Mouse (Mus musculus) embryonic facial prominence, embryonic 14.5 days (tissue): Measurements from ENCODE around the gene Telo2. TPM values are rescaled to one million over a fixed set of nuclear protein-coding genes. Genes with fewer than 3 reads are reported as not detected.

ENCODE experiments used
- ATAC-seq: fragments of 200-750 bp; cut with Nextera tagmentation; 2 replicates; pipeline ENCODE4 v1.8.0; 2017; ENCODE audit warnings: low read depth, moderate number of reproducible peaks, moderate TSS enrichment
- DNase-seq: peaks from one replicate; pipeline ENCODE4 v3.0.0-alpha.2; 2015; ENCODE audit warnings: low spot score
- H3K27ac ChIP-seq: fragments of 300-500 bp; sonication (generic); replicated peaks from 2 replicates; pipeline ENCODE4 v1.5.1; 2014; ENCODE audit warnings: low read depth, mild to moderate bottlenecking, low read length, moderate library complexity
- H3K27me3 ChIP-seq: fragments of 300-500 bp; sonication (generic); replicated peaks from 2 replicates; pipeline ENCODE4 v1.6.1; 2014; ENCODE audit warnings: low read length; ENCODE audit not compliant: control insufficient read depth, insufficient read depth
- H3K36me3 ChIP-seq: fragments of 300-500 bp; sonication (generic); 2 replicates; pipeline ENCODE4 v1.6.1; 2014; ENCODE audit warnings: low read length, mixed read lengths; ENCODE audit not compliant: control insufficient read depth, insufficient read depth
- H3K4me1 ChIP-seq: fragments of 300-500 bp; sonication (generic); 2 replicates; pipeline ENCODE4 v1.6.1; 2014; ENCODE audit warnings: antibody characterized with exemption, low read length; ENCODE audit not compliant: control insufficient read depth, insufficient read depth
- H3K4me2 ChIP-seq: fragments of 300-500 bp; sonication (generic); 2 replicates; pipeline ENCODE4 v1.6.1; 2014; ENCODE audit warnings: low read depth, mild to moderate bottlenecking, low read length, moderate library complexity, mixed read lengths
- H3K4me3 ChIP-seq: fragments of 300-500 bp; sonication (generic); 2 replicates; pipeline ENCODE4 v1.5.1; 2014; ENCODE audit warnings: low read depth, mild to moderate bottlenecking, low read length
- H3K9ac ChIP-seq: fragments of 300-500 bp; sonication (generic); 2 replicates; pipeline ENCODE4 v1.6.1; 2014; ENCODE audit warnings: low read depth, mild to moderate bottlenecking, low read length, moderate library complexity, mixed read lengths
- H3K9me3 ChIP-seq: fragments of 300-500 bp; sonication (generic); 2 replicates; pipeline ENCODE4 v1.6.1; 2016; ENCODE audit warnings: low read length; ENCODE audit not compliant: control insufficient read depth
- WGBS: fragments of 180-500 bp; shearing (Covaris S2); extraction: QIAGEN DNeasy Blood & Tissue Kit; methylation state at CpG from one replicate; pipeline ENCODE4 v1.1.7; 2014; 5-methylcytosine and 5-hydroxymethylcytosine counted together
- polyA plus RNA-seq: library from polyadenylated mRNA; unstranded; fragments of >200 nt; fragmentation: Nextera tagmentation; extraction: Ambion mirVana; gene quantifications from 2 replicates; pipeline ENCODE4 v1.2.1, GENCODE M21; 2014

The Telo2 gene
- polyA plus RNA-seq, 1 experiment from 2014 or later = 24.8 TPM

DNA sequence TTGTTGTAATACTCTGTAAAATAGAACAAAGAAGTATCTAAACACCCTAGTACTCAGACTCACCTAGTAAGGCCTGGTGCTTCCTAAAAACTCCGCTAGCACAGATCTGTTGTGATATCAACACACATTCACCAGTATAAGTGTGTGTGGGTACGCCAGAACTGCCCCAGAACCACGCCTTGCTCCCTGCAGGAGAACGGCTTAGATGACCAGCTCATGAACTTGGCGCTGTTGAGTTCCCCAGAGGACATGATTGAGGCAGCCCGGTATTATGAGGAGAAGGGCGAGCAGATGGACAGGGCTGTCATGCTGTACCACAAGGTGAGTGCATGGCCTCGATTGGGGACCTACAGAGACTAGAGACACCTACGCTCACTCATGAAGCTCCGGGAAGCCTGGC lies 25.3 kb downstream of the Telo2 start:
- Histone ChIP-seq H3K27me3 (no peaks in the 10 kb centered on the region), H3K9ac (no peak overlapping the region), H3K27ac (no peak overlapping the region), H3K4me2 (no peak overlapping the region), H3K4me1 (no peaks in the 10 kb centered on the region; the same call in 1 of the 2 replicates), H3K4me3 (no peak overlapping the region), H3K36me3 (peaks cover 62% of the 10 kb centered on the region), H3K9me3 (no peaks in the 10 kb centered on the region)
- WGBS = 87% methylated on average over 10 of the region's 10 CpGs
- DNase-seq (no peak), ATAC-seq (no peak)

DNA sequence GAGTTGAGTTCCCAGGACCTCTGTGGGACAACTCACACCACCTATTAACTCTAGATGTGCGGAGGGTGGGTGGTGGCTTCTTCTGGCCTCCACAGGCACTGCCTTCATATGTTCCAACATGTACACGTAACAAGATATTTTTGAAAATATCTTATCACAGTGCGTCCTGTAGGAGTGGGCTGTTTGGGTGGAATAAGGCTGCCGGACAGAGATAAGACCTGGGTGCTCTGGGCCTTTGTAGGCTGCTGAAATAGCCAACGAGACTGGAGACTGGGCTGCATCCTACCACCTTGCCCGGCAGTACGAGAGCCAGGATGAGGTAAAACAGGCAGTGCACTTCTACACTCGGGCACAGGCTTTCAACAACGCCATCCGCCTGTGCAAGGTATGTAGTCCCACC lies 26.6 kb downstream of the Telo2 start:
- Histone ChIP-seq H3K4me2 (no peak overlapping the region), H3K9me3 (no peaks in the 10 kb centered on the region), H3K4me1 (peaks cover 9% of the 10 kb centered on the region), H3K9ac (no peak overlapping the region), H3K27me3 (no peaks in the 10 kb centered on the region), H3K4me3 (no peak overlapping the region), H3K36me3 (peaks cover 49% of the 10 kb centered on the region), H3K27ac (no peak overlapping the region)
- no peak for ATAC-seq
- WGBS = 90% methylated on average over 10 of the region's 10 CpGs
- DNase-seq = no peak

DNA sequence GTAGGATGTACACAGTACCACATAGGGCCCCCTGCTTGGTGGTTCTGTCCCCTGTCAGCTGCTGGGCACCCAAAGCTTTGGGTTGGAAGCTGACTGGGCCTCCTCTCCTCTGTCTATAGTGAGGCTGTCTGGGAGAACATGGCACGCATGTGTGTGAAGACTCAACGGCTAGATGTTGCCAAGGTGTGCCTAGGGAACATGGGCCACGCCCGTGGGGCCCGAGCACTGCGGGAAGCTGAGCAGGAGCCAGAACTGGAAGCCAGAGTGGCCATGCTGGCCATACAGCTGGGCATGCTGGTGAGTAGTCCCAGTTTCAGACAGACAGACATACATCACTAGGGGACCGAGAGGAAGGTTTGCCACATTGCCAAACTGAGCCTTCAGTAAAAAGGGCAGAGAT lies 29.0 kb downstream of the Telo2 start:
- ATAC-seq = no peak
- H3K9ac ChIP-seq = no peak overlapping the region; the same call in 1 of the 2 replicates
- H3K4me1 ChIP-seq = peaks cover 27% of the 10 kb centered on the region
- H3K27ac ChIP-seq = no peak overlapping the region
- peaks cover 28% of the 10 kb centered on the region; the same call in 1 of the 2 replicates for H3K36me3 ChIP-seq
- 91% methylated on average over 7 of the region's 7 CpGs for WGBS
- no peak overlapping the region for H3K4me3 ChIP-seq
- H3K4me2 ChIP-seq = no peak overlapping the region
- no peak for DNase-seq
- H3K27me3 ChIP-seq = no peaks in the 10 kb centered on the region
- H3K9me3 ChIP-seq = no peaks in the 10 kb centered on the region

DNA sequence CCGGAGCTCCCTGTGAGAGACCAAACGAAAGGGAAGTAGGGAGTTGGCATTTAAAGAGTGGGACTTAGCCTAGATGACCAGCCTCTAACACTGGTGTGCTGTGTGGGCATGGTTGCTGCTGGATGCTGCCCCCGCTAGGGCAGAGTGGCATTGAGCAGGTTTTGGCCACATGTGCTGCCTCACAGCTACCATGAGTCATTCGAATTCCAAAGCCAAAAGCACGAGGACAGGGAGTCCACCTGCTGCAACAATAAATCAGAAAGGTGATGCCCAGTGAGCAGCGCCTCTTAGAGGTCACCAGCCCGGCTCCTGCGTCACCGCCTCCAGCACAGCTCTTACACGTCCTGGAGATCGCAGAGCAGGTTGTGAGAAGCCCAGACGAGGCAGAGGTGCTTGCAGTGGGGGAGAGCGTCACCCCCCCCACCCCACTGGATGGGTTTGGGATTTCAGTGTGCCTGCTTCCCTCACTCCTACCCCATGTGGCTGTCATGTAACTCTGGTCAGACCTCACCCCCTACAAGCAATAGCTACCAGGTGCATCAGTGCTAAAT lies 30.9 kb downstream of the Telo2 start:
- no peak for ATAC-seq
- no peaks in the 10 kb centered on the region for H3K9me3 ChIP-seq
- H3K27ac ChIP-seq = peak overlapping the region; percentile 98
- DNase-seq = no peak
- no peaks in the 10 kb centered on the region for H3K27me3 ChIP-seq
- H3K4me3 ChIP-seq = no peak overlapping the region
- H3K9ac ChIP-seq = no peak overlapping the region
- H3K36me3 ChIP-seq = peaks cover 19% of the 10 kb centered on the region; the same call in 1 of the 2 replicates
- H3K4me1 ChIP-seq = peaks cover 41% of the 10 kb centered on the region
- WGBS = 65% methylated on average over 13 of the region's 13 CpGs
- no peak overlapping the region for H3K4me2 ChIP-seq

DNA sequence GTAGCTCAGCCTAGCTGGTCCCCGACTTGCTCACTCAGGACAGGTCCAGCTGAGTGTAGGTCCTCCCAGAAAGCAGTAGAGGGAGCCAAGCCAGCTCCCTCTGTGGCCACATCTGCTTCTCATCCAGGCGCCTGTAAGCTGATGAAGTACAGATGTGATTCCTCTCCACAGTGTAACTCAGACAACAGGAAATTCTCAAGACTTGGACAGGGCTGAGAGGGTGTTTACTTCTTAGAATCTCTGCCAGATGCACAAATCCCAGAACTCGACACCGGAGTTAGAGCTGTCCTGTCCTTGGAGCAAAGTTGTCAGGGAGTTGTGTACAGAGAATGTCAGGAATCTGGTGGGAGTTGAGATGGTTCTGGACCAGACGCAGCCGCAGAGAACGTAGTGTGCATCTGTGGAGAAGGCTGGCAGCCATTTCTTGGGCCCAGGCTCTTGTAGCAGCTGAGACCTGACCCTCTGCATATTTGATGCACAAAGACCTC lies 32.3 kb downstream of the Telo2 start, which contains the start of gene Tmem204:
Gene Tmem204, minus strand, starts transcription at position 148 of the 488 bp plus-strand sequence.
- Histone ChIP-seq H3K4me2 (no peak within 1 kb of the TSS), H3K27me3 (no peaks in the 10 kb centered on the region), H3K27ac (peak within 1 kb of the TSS; percentile 98), H3K36me3 (0 out of 2 replicates have a peak, but pooled peaks cover 9% of the 10 kb centered on the region), H3K9me3 (no peaks in the 10 kb centered on the region), H3K4me3 (no peak within 1 kb of the TSS), H3K9ac (peak within 1 kb of the TSS; percentile 20), H3K4me1 (peaks cover 46% of the 10 kb centered on the region)
- peak; percentile 96 for DNase-seq
- WGBS = 12% methylated on average over 7 of the region's 7 CpGs
- peak; percentile 93 for ATAC-seq

DNA sequence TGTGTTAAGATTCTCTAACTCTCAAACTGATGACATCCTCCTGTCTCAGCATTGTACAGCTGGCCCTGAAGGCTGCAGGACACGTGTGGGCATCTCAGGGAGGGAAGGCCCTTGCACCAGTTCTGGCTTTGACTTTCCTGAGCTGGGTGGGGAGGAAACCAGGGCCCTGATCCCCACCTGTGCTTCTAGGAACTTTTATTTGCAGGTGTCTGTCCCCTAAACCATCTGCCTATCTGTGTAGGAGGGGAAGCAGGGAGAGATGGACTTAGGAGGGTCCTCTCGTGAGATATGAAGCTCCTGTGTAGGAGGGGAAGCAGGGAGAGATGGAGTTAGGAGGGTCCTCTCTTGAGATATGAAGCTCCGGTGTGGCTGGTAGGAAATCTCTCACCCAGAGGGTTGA lies 32.9 kb downstream of the Telo2 start:
- H3K4me3 ChIP-seq = no peak overlapping the region
- H3K27ac ChIP-seq = peak overlapping the region; percentile 98
- H3K9me3 ChIP-seq = no peaks in the 10 kb centered on the region
- DNase-seq (no peak), ATAC-seq (no peak)
- H3K4me1 ChIP-seq = peaks cover 52% of the 10 kb centered on the region
- H3K27me3 ChIP-seq = no peaks in the 10 kb centered on the region
- 0 out of 2 replicates have a peak, but pooled peaks cover 3% of the 10 kb centered on the region for H3K36me3 ChIP-seq
- H3K4me2 ChIP-seq = no peak overlapping the region
- H3K9ac ChIP-seq = 0 out of 2 replicates have a peak overlapping the region, but pooled peaks have one; percentile 20
- WGBS = 36% methylated on average over 3 of the region's 3 CpGs

DNA sequence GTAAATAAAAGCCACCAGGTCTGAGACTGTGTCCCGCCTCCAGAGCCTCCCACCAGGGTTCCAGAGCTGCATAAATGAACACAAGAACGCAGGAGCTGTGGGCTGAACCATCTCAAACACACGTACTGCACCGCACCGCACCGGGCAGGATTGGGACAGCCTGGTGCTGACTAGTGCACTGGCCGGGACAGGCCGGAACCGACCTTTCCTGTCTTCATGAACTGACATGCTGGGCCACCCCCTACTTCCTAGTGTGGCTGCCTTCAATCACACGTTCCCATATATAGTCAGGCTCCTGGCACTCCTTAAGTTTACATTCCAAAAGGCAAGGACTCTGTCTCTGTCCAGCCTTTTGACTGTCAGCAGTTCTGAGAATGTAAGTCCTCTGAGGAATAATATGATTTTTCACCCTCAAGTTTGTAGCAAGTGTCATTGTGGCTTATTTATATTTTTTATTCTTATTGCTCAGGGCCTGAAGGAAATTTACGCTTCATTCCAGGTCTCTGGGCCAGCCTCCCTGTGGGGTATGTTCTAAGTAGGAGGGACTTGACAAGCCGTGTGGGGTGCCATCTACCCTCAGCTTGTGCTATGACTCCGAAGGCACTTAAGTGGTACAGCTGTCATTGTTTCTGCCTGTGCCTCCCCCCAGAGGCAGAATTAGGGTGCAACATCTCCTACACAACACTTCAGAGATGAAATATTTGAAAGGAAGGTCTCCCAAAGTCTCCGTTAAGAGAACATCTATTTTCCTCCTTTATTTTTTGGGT lies 33.5 kb downstream of the Telo2 start:
- DNase-seq (peak; percentile 74), ATAC-seq (no peak)
- 48% methylated on average over 14 of the region's 14 CpGs for WGBS
- Histone ChIP-seq H3K9ac (no peak overlapping the region), H3K4me1 (peaks cover 55% of the 10 kb centered on the region), H3K4me3 (no peak overlapping the region), H3K9me3 (no peaks in the 10 kb centered on the region), H3K27ac (peak overlapping the region; percentile 98), H3K36me3 (no peaks in the 10 kb centered on the region), H3K4me2 (peak overlapping the region; percentile 11; the same call in 1 of the 2 replicates), H3K27me3 (no peaks in the 10 kb centered on the region)

DNA sequence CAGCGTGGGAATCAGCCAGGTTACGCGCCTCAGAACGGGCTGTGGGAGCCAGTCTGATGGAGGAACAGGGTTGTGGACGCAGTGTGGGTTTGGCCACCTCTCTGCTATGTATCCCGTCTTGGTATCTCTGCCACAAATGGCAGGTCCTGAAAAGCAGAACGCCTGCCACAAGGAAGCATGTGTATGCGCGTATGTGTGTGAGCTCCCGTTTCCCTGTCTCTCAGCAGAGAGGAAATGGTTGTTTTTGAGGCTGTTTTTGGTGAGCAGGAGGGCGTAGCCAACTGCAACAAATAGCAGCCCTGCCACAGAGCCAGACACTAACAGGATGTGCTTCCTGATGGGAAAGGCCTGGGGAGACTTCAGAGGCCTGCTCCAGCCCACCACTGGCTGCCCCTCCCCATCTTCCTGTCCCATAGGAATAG lies 34.8 kb downstream of the Telo2 start:
- no peaks in the 10 kb centered on the region for H3K27me3 ChIP-seq
- peak overlapping the region; percentile 55; the same call in 1 of the 2 replicates for H3K9ac ChIP-seq
- H3K4me3 ChIP-seq = peak overlapping the region; percentile 27
- H3K4me2 ChIP-seq = peak overlapping the region; percentile 35
- peaks cover 55% of the 10 kb centered on the region for H3K4me1 ChIP-seq
- DNase-seq (peak; percentile 84), ATAC-seq (peak; percentile 13; the same call in 1 of the 2 replicates)
- 52% methylated on average over 11 of the region's 11 CpGs for WGBS
- no peaks in the 10 kb centered on the region for H3K36me3 ChIP-seq
- no peaks in the 10 kb centered on the region for H3K9me3 ChIP-seq
- peak overlapping the region; percentile 98 for H3K27ac ChIP-seq
